Mouse (Mus musculus) C2C12 (cell line): ENCODE data around the gene Crtc1. TPM values are rescaled to one million over a fixed set of nuclear protein-coding genes. Genes with fewer than 3 reads are reported as not detected.
A peak's percentile ranks its signal among the peaks of the same experiment; 100 is the strongest.

Experiments
- H3K27me3 ChIP-seq: one replicate; pipeline ENCODE4 v1.6.1; 2011; ENCODE audit not compliant: control insufficient read depth, insufficient read depth, insufficient read length
- H3K36me3 ChIP-seq: one replicate; pipeline ENCODE4 v1.6.1; 2011; ENCODE audit not compliant: control insufficient read depth, insufficient read depth
- H3K4me3 ChIP-seq: one replicate; pipeline ENCODE4 v1.5.1; 2011; ENCODE audit warnings: mild to moderate bottlenecking, control low read depth; ENCODE audit not compliant: poor library complexity, insufficient read depth, severe bottlenecking
- H3K79me2 ChIP-seq: one replicate; pipeline ENCODE4 v1.6.1; 2011; ENCODE audit not compliant: control insufficient read depth, insufficient read depth
- H3K79me3 ChIP-seq: one replicate; pipeline ENCODE4 v1.6.1; 2011; ENCODE audit warnings: low read depth, control low read depth
- H3ac ChIP-seq: one replicate; pipeline ENCODE3; 2011; ENCODE audit warnings: low read depth; ENCODE audit not compliant: control insufficient read depth, insufficient read length
- CEBPB ChIP-seq: IDR thresholded peaks from one replicate; pipeline ENCODE4 v1.6.1; 2011; ENCODE audit warnings: low read depth, mild to moderate bottlenecking, control low read depth, moderate library complexity
- CTCF ChIP-seq: IDR thresholded peaks from one replicate; pipeline ENCODE4 v1.5.1; 2011; ENCODE audit not compliant: control insufficient read depth, insufficient read depth, insufficient read length
- FOSL1 ChIP-seq: IDR thresholded peaks from one replicate; pipeline ENCODE4 v1.8.0; 2011; ENCODE audit warnings: mild to moderate bottlenecking, low read length; ENCODE audit not compliant: poor library complexity, insufficient read depth, severe bottlenecking
- MAX ChIP-seq: IDR thresholded peaks from one replicate; pipeline ENCODE4 v1.6.1; 2011; ENCODE audit warnings: mild to moderate bottlenecking, control low read depth
- MYOD1 ChIP-seq: IDR thresholded peaks from one replicate; pipeline ENCODE4 v1.6.1; 2011; ENCODE audit warnings: low read depth; ENCODE audit not compliant: control insufficient read depth, insufficient read length
- MYOG ChIP-seq: IDR thresholded peaks from one replicate; pipeline ENCODE4 v1.6.1; 2011; ENCODE audit not compliant: control insufficient read depth, insufficient read length; ENCODE audit errors: extremely low read depth
- USF1 ChIP-seq: IDR thresholded peaks from one replicate; pipeline ENCODE4 v1.6.1; 2011; ENCODE audit warnings: low read depth, mild to moderate bottlenecking, control low read depth, moderate library complexity
- polyA plus RNA-seq: library from polyadenylated mRNA; unstranded; fragments of >200 nt; fragmentation: generic; extraction: Trizol; gene quantifications from one replicate; pipeline ENCODE4 v1.2.1, GENCODE M21; 2012; ENCODE audit warnings: missing spikeins

Gene Crtc1
- polyA plus RNA-seq, 1 experiment: 11.7 TPM

DNA sequence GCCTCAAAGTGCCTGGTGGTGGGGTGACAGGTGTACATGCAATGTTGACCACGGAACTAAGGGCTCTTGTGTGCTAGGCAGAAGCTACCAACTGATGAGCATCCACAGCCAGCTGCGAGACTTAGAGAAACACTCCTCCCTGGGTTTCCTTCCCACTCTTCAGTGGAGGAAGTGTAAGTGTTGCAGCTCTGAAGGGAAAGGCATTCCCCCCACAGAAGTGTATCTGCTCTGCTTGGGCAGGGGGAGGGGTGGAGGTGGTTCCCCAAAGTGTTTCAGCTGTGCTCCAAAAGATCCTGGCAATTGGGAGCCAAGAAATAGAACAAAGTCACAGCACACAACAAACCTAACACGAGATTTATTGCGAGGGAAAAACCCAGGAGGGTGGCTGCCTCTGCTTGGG, 85.4 kb downstream of the Crtc1 start:
- Histone ChIP-seq H3K4me3 (no peak overlapping the region), H3ac (no peak overlapping the region), H3K36me3 (peaks cover 4% of the 10 kb centered on the region), H3K79me2 (peaks cover 40% of the 10 kb centered on the region), H3K79me3 (peaks cover 38% of the 10 kb centered on the region), H3K27me3 (no peaks in the 10 kb centered on the region)
- TF ChIP-seq CTCF: no peak
- no peak for TF ChIP-seq FOSL1
- no peak for TF ChIP-seq MAX
- TF ChIP-seq USF1: no peak
- TF ChIP-seq MYOD1: no peak
- TF ChIP-seq CEBPB: no peak
- no peak for TF ChIP-seq MYOG

DNA sequence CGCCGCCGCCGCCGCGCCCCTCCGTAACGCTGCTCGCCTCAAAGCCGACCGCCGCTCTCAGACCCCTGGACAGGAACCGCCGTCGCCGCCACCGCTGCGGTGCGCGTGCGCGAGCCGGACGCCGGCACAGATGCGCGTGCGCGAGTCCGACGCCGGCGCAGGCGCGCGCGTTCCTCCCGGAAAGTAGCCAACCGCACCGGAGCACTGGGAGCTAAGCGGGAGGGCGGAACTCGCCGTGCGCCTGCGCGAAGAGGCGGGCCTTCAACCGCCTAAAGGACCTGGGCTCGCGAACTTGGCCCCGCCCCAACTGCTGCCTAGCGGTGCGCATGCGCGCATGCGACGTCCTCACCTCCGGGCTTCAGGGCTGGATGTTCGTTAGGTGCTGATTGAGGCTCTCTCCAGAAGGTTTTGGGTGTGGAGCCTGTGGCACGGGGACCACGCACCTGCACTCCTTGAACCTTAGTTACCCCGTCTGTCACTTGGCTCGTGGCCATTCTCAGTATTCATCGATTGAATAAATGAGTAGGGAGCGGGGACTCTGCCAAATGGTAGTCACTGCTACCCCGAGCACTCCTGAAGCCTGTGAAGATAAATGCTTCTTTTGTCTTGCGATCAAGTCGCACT, 86.1 kb downstream of the Crtc1 start, which contains the start of gene Upf1:
TSS of gene Upf1 (minus strand) at position 85 of the 624 bp plus-strand sequence.
- peak within 1 kb of the TSS; percentile 90 for H3K4me3 ChIP-seq
- peaks cover 45% of the 10 kb centered on the region for H3K79me3 ChIP-seq
- H3K79me2 ChIP-seq: peaks cover 47% of the 10 kb centered on the region
- peaks cover 6% of the 10 kb centered on the region for H3K36me3 ChIP-seq
- TF ChIP-seq USF1 (no peak), MAX (no peak), MYOG (no peak), CEBPB (no peak), CTCF (no peak), MYOD1 (no peak), FOSL1 (no peak)
- H3K27me3 ChIP-seq: no peaks in the 10 kb centered on the region
- peak within 1 kb of the TSS; percentile 81 for H3ac ChIP-seq

- no peaks in the 10 kb centered on the region for H3K27me3 ChIP-seq
Measured at GRCm38 (mm10) chr8:70352657-70353151, 86.7 kb downstream of the Crtc1 start.

DNA sequence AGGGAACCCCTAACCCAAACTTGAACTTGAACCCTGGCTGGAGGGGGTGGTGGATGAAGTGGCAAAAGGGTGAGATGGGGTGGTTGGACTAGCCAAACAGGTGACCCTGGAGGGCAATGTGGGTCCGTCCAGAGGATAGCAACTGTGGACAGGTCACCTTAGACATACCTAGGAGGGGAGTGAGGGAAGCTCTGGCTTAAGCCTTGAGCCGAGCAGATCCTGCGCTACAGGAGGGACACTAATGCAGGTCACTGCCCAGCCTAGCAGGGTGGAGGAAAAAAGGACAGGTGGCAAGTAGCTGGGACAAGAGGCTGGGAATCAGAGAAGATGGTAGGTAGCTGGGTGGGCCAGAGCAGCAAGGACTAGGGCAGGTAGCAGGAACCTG, 87.4 kb downstream of the Crtc1 start:
- Histone ChIP-seq H3K79me3 (peaks cover 58% of the 10 kb centered on the region), H3K4me3 (peak overlapping the region; percentile 90), H3K36me3 (peaks cover 16% of the 10 kb centered on the region), H3K27me3 (no peaks in the 10 kb centered on the region), H3ac (peak overlapping the region; percentile 81), H3K79me2 (peaks cover 61% of the 10 kb centered on the region)
- TF ChIP-seq MYOG (no peak), FOSL1 (no peak), USF1 (no peak), MAX (no peak), CTCF (no peak), CEBPB (no peak), MYOD1 (no peak)

More at GRCm38 (mm10) chr8:70352657-70353151, 86.7 kb downstream of the Crtc1 start:
- Histone ChIP-seq H3K36me3 (peaks cover 12% of the 10 kb centered on the region), H3ac (peak overlapping the region; percentile 81), H3K79me3 (peaks cover 51% of the 10 kb centered on the region), H3K4me3 (peak overlapping the region; percentile 90), H3K79me2 (peaks cover 53% of the 10 kb centered on the region)
- TF ChIP-seq FOSL1: no peak
- TF ChIP-seq MAX: peak; percentile 10
- TF ChIP-seq CTCF: no peak
- TF ChIP-seq CEBPB: no peak
- TF ChIP-seq MYOD1: no peak
- TF ChIP-seq MYOG: no peak
- TF ChIP-seq USF1: no peak

DNA sequence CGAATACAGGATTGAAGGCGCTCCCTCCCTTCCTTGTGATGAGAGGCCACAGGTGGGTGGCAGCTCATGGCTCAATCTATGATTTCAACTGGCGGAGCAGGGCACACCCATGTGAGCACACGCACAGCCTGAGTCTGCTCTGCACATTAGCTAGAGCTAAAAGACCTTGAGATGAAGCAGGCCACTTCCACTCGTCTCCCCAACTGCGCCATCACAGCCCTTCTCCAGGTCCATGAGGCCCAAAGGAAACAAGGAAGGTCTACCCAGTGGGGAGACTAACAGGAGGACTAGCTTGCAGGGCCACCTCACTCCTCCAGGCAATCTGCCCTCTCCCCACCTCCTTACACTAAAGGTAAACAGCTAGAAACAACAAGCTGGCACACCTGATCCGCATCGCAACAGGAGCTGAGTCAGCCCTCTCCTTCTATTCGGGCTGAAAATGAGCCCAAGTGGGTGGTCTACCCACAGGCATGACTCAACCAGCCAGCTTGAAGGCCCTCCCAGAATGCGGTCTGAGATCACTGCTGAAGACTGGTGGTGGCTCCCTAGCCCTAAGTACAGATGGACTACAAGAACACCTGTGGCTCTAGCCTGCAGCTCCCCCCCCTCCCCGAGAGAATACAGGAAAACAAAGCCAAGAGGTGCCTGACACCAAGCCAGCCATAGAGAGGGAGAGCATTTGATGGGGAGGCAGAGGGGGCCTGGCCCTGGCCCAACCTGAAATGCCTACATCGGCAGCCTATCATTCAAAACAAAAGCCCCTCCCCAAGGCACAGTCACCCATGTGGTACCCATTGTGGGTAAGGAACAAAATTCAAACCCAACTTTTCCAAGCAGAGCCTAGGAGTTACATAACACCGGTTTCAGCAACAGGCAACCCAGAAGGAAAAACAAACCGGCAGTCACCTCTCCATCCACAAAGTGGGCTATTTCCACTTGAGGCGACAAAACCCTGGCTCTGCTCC, 88.1 kb downstream of the Crtc1 start:
- Histone ChIP-seq H3K4me3 (peak overlapping the region; percentile 90), H3ac (peak overlapping the region; percentile 81), H3K36me3 (peaks cover 20% of the 10 kb centered on the region), H3K27me3 (no peaks in the 10 kb centered on the region), H3K79me3 (peaks cover 65% of the 10 kb centered on the region), H3K79me2 (peaks cover 67% of the 10 kb centered on the region)
- TF ChIP-seq MAX: no peak
- no peak for TF ChIP-seq MYOD1
- TF ChIP-seq CEBPB: no peak
- no peak for TF ChIP-seq USF1
- no peak for TF ChIP-seq MYOG
- TF ChIP-seq FOSL1: no peak
- no peak for TF ChIP-seq CTCF
